Mouse (Mus musculus): Measurements from ENCODE around the gene Jph2. TPM values are rescaled to one million over a fixed set of nuclear protein-coding genes. Genes with fewer than 3 reads are reported as not detected.
"Not testable (repeated sequence)": the region's sequence is repeated elsewhere in the genome, so short reads cannot be mapped to it uniquely, and the experiment has no call there.

Gene Jph2
- total RNA-seq, 2 experiments from 2014 or later: 0.78 to 1.0 TPM

GRCm38 (mm10) chr2:163411840-163412239 lies 14.0 kb upstream of the Jph2 start:
- no peak for DNase-seq (ENCODE audit: low spot score in 2 of 2)

- not testable (repeated sequence) for DNase-seq (ENCODE audit: low spot score in 2 of 2)
Measured at GRCm38 (mm10) chr2:163411344-163411743, 13.6 kb upstream of the Jph2 start.

DNA sequence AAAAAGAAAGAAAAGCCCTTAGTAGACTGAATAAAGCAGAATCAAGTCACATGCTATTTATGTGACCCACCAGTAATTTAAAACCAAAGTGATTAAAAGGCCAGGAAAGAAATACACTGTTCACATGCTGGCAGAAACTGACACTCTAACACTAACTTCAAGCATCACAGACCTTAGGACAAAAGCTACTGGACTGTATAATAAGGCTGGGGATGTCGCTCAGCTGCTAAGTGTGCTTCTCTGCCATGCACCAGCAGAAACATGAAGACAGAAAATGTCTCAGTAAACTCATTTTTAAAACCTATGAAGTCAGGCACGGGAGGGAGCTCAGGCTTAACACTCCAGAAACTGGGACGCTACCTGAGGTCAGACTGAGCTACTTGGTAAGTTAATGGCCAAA lies 12.4 kb upstream of the Jph2 start:
- DNase-seq (ENCODE audit: low spot score in 2 of 2): no peak

DNA sequence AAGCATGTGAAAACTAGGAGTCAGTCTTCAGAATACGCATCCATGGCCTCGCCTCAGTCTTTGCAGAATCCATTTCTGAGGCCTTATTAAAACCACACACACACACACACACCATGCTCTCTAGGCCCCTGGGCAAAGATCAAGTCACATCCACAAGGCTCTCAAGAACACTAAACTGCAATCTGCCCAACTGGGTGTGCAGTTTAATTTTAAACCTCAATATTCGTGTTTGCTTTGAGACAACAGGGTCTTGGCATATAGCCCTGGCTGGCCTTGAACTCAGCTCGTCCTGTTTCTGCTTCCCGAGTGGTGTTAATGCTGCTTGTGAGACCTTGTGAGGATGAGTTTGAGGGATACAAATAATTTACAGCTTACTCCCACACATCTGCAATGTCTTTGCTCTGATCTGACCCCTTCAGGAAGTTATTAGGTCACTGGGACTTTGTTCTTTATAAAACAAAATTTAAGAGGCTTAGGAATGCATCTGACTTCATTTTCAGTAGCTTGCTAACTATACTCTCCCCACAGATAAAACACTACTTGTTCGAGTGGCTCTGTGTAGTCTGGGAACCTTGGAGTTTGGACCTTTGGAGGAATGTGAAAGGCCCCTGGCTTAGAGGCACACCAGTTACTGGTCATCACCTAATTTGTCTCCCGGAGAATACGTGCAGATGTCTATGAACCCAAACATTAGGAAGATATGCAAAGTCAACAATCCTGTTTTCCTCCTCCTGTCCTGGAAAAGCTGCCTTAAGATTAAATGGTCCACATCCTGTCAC lies 6.4 kb upstream of the Jph2 start:
- no peak for DNase-seq (ENCODE audit: low spot score in 2 of 2)

- peak; percentile 88 to 89 for DNase-seq (ENCODE audit: low spot score in 2 of 2)
Measured at GRCm38 (mm10) chr2:163401221-163401620, 3.4 kb upstream of the Jph2 start.

GRCm38 (mm10) chr2:163399222-163399621 lies 1.4 kb upstream of the Jph2 start:
- DNase-seq (ENCODE audit: low spot score in 2 of 2): no peak

DNA sequence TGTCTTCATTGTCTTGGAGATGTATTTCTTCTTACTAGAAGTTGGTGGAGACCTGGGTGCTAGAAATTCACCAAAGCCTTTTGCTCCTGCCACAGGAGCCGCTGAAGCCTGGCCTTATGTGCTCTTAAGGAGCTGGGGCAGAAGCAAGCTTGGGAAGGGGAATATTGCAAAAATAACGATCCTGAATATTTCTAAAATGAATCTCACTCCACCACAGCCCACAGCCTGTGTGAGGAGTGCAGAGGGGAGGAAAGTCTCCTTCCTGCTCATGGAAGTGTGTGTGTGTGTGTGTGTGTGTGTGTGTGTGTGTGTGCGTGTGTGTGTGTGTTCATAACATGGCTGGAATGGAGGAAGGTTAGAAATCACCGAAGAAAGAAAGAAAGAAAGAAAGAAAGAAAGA lies 977 bp upstream of the Jph2 start:
- DNase-seq (ENCODE audit: low spot score in 2 of 2): no peak

DNA sequence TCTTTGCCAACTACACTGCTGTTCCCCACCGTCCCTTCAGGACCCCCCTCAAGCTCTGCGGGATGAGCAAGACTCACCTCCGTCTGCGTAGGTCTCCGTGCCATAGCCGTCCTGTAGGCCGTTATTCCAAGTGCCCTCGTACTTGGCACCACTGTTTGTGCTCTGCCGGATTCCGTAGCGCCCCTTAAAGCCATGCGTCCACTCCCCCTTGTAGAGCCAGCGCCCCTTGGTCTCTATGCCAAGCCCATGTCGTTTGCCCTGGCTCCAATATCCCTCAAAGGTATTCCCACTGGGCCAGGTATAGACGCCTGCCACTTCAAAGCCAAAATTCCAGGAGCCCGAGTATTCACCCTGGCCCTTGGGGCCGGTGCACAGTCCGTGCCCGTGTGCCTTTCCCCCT lies 722 bp downstream of the Jph2 start:
- DNase-seq (ENCODE audit: low spot score in 2 of 2): no peak

DNA sequence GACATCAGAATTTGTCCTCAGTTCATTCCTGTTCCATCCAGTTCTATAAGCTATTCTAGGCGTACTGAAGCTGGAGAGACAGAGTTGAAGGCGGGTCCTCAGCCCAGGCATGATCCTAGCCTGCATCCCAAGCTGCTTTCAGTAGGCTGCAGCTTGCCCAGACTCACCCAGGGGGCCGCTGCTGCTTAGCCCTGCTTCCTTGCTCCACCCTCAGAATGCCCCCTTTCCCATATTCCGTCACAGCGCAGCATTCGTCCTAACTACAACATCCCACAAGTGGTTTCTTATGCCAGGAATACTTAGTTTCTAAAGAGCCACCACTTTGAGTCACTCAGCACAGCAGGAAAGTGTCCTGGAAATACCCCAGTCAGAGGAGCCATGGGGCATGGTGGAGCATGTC lies 2.8 kb downstream of the Jph2 start:
- no peak for DNase-seq (ENCODE audit: low spot score in 2 of 2)

DNA sequence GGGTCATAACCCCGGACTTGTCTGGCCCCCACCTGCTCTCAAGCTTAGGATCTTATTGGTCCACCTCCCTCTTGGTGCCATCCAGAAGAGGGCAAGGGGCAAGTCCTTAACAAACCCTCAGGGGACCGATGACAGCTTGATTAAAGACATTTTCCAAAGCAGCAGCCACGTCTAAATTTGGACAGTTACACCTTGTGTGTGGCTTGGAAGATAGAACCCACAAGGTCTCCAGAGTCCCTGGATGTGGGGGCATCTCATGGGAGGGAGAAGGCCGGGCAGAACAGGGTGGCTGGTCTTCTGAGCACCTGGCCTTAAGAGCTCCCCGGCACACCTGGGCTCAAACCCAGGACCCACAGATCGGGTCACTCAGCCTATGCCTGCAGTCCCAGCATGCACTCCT lies 3.8 kb downstream of the Jph2 start:
- DNase-seq (ENCODE audit: low spot score in 2 of 2): no peak

DNA sequence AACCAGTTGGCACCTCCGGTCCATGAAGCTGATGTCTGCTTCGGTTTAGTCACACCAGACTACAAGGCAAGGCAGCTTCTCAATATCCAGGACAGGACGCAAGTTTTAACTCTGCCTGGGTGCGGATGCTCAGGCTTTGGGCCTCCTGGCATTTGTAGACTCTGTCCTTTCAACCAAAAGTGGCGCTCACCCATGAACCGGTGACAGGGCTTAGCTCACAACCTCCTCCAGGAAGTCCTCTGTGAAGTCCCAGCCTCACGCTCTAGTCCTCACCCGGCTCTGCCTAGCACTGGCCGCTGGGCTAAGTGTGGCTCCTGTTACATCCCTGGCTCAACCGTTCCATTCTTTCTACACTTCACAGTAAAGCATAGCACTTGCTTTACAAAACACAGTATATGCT lies 4.6 kb downstream of the Jph2 start:
- no peak for DNase-seq (ENCODE audit: low spot score in 2 of 2)

DNA sequence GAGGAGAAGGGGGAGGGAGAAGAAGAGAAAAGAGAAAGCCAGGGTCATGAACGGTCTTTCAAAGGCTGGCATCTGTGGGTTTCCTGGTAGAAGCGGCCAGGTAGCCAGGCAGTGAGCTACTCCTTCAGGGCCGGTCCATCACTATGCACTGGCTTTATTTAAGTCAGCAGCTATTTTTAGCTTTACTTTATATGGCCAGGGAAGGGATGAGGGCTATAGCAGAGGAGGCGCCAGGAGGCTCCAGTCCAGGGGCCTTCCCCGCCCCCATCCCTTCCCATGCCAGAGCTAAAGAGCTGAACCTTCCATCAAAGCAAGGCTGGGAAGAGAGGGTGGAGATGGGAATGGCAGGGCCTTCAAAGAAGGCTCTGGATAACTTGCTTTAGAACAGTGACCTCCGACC lies 5.4 kb downstream of the Jph2 start:
- no peak for DNase-seq (ENCODE audit: low spot score in 2 of 2)

GRCm38 (mm10) chr2:163386423-163387190 lies 11.2 kb downstream of the Jph2 start:
- DNase-seq (ENCODE audit: low spot score in 2 of 2): no peak

DNA sequence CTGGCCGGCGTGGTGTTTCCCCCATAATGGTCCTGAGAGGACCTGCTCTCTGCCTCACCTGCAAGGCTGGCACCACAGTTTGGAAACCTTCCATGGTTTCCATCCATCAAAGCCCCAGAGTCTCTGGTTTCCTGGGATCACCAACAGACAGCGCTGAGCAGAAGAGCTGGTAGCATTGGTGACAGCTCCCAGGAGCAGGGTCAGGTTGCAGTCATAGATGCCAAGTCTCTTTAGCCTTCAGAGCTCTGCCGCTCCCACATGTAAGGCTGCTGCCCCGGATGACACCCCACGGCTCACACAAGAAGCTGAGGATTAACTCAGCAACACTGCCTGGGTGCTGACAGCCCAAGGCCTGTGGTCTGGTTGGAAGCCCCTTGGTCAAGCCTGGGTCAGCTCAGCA lies 12.7 kb downstream of the Jph2 start:
- no peak for DNase-seq (ENCODE audit: low spot score in 2 of 2)

DNA sequence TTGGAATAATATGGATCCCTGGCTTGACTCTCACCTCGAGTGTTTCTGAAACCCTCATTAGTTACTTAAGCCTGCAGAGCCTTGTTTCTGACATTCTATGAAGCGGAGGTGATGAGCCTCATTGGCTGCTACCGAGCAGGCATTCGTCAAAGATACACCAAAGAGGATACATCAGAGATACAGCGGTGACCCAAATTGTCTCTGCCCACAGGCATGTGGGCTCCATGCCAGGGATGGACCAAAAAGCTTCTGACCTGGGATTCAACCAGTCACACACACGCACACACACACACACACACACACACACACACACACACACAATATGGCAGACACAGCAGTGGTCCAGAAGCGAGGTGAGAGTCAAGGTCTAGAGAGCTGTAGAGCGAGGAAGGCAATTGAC lies 16.5 kb downstream of the Jph2 start:
- DNase-seq (ENCODE audit: low spot score in 2 of 2): no peak

DNA sequence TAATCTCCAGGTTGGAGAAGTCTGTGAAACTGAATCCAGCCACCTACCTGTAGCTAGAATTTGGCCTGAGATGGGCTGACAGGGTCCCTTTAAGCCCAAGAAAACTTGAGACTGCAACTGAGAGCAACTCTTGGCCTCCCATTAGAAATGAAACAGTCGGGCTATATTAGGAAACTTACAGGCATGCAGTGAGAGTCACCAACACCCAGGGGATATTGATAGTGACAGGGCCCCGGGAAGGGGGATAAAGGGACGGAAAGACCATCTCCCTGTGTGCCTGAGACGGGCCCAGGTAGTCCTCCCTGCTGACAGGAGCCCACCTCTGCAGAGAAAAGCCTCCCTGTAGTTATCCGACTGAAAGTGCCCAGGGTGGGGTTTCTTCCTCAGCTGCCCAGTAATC lies 18.4 kb downstream of the Jph2 start:
- DNase-seq (ENCODE audit: low spot score in 2 of 2): no peak

GRCm38 (mm10) chr2:163376082-163376481 lies 21.7 kb downstream of the Jph2 start:
- DNase-seq (ENCODE audit: low spot score in 2 of 2): no peak

GRCm38 (mm10) chr2:163375468-163375867 lies 22.3 kb downstream of the Jph2 start:
- DNase-seq (ENCODE audit: low spot score in 2 of 2): no peak

DNA sequence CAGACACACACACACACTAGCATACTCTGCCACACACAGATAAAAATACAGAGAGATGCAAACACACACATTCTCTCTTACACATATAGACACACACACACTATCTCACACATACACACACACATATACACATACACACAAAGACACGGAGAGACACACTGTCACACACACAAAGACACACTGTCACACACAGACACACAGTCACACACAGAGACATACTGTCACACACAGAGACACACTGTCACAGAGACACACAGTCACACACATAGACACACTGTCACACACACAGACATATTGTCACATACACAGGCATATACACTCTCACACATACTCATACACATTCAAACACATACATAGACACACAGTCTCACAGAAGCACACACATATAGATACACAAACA lies 25.2 kb downstream of the Jph2 start:
- DNase-seq (ENCODE audit: low spot score in 2 of 2): no peak

DNA sequence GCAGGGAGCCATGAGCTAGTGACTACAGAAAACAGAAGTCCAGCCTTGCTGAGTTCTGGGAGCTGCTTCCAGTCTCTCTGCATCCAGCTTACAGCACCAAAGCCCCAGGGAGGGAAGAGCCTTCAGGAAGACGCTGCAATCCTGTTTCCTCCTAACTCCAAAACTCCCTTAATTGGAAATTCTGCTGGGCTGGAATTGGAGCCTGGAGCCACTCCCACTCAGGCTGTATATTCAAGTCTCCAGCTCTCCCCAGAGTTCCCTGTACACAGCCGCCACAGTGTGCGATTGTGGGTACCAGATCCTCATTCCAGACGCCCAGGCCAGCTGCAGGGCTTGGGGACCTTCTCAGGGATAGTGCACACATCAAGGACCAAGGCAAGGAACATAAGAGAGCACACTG lies 27.6 kb downstream of the Jph2 start:
- DNase-seq (ENCODE audit: low spot score in 2 of 2): no peak

DNA sequence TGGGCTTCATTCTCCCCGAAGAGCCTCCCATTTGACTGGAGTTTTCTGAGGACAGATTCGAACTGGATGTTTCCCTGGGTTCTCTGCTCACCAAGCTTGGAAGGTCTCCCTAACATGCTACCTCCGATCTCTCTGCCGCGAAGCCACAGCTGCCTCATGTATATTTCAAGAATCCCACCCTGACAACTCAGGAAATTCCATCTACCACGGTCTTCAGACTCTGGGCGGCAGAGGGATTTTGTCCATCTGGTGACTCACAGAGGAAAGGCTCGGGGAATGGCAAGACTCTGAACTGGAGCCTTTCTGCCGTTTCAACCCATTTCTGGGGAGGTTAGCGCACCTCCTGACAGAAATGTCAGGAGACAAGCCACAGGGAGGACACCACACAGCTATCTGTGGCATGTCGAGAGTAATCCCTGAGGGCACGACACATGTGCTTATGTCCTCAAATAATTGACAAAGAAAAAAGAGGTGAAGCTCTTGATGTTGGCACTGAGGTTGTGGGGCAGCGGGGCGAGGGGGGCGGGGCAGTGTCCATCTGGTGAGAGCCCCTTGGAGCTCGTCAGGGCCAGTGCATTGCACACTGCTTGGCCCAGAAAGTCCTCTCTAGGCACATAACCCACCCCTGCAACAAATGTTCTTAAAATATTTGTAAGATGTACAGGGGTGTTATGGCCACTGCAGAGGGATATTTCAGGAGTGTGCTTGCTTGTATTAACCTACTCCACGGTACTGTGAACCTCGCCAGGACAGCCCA lies 32.8 kb downstream of the Jph2 start:
- DNase-seq (ENCODE audit: low spot score in 2 of 2): no peak

Data from layer of hippocampus, postnatal 10 days (tissue).